Mouse (Mus musculus): ENCODE data around the gene 1700093K21Rik. TPM values are rescaled to one million over a fixed set of nuclear protein-coding genes. Genes with fewer than 3 reads are reported as not detected.

1700093K21Rik gene
- polyA plus RNA-seq, 1 experiment from 2014 or later: not detected

Small RNA genes within 50 kb of the gene (microRNA-seq; reads per million reads assigned to microRNA genes)
- gene Gm47279: not detected

Other genes with a start within 250 kb of the 1700093K21Rik start
- 32.3 and 35.1 TPM in 2 replicates for gene Usp34, start 214.3 kb downstream of the 1700093K21Rik start, polyA plus RNA-seq (2015; fragmentation: Nextera tagmentation; extraction: Ambion mirVana)
- gene Ahsa2, start 23.1 kb downstream of the 1700093K21Rik start, polyA plus RNA-seq (2015; fragmentation: Nextera tagmentation; extraction: Ambion mirVana): 105 and 108 TPM in 2 replicates
- gene 0610010F05Rik, start 112.5 kb upstream of the 1700093K21Rik start, polyA plus RNA-seq (2015; fragmentation: Nextera tagmentation; extraction: Ambion mirVana): 138 and 150 TPM in 2 replicates
- 11.5 and 12.1 TPM in 2 replicates for gene Pus10, start 144.5 kb upstream of the 1700093K21Rik start, polyA plus RNA-seq (2015; fragmentation: Nextera tagmentation; extraction: Ambion mirVana)
- gene Pex13, start 144.8 kb upstream of the 1700093K21Rik start, polyA plus RNA-seq (2015; fragmentation: Nextera tagmentation; extraction: Ambion mirVana): 34.1 and 37.0 TPM in 2 replicates
- gene Rel, start 249.8 kb upstream of the 1700093K21Rik start, polyA plus RNA-seq (2015; fragmentation: Nextera tagmentation; extraction: Ambion mirVana): 0.39 TPM in 2 replicates